Mouse (Mus musculus) CH12.LX (cell line): ENCODE measurements around the gene Ankrd50. TPM values are rescaled to one million over a fixed set of nuclear protein-coding genes. Genes with fewer than 3 reads are reported as not detected.

Experiments
- DNase-seq: peaks from one replicate; pipeline ENCODE4 v3.0.0-alpha.2; 2013; ENCODE audit errors: extremely low read depth
- H3K27ac ChIP-seq: 2 replicates; pipeline ENCODE4 v1.5.1; 2012; ENCODE audit warnings: low read depth, mild to moderate bottlenecking, control low read depth, moderate library complexity; ENCODE audit not compliant: insufficient read depth
- H3K27me3 ChIP-seq: replicated peaks from 2 replicates; pipeline ENCODE3; 2012; ENCODE audit warnings: inconsistent platforms
- H3K36me3 ChIP-seq, 2 experiments: replicated peaks in 1 of 2; 2 replicates each; pipeline versions ENCODE3 to v1.6.1; 2012; ENCODE audit warnings: inconsistent platforms in 1 of 2, low read length in 1 of 2, mild to moderate bottlenecking in 1 of 2, mixed read lengths in 1 of 2, moderate library complexity in 1 of 2; ENCODE audit not compliant: control insufficient read depth in 1 of 2, insufficient read depth in 1 of 2
- H3K4me1 ChIP-seq, 2 experiments: 2 replicates each; pipeline ENCODE4 v1.6.1; 2012; ENCODE audit warnings: inconsistent platforms in 1 of 2, moderate library complexity in 1 of 2; ENCODE audit not compliant: insufficient read depth in 2 of 2, control insufficient read depth in 1 of 2
- H3K4me2 ChIP-seq: 2 replicates; pipeline ENCODE4 v1.6.1; 2012; ENCODE audit warnings: low read depth, mild to moderate bottlenecking, control low read depth; ENCODE audit not compliant: poor library complexity, insufficient read depth, severe bottlenecking
- H3K4me3 ChIP-seq, 3 experiments: fragments of 150-350 bp in 1 of 3; sonication (generic) in 1 of 3; replicated peaks in 1 of 3; 2 replicates each; pipeline versions ENCODE3 to v1.5.1; 2011 to 2012; ENCODE audit warnings: low read depth in 2 of 3, low read length in 2 of 3, mild to moderate bottlenecking in 2 of 3, moderate library complexity in 2 of 3, control low read depth in 1 of 3, improper control_type of control experiment in 1 of 3, inconsistent platforms in 1 of 3, mixed read lengths in 1 of 3; ENCODE audit not compliant: poor library complexity in 1 of 3
- H3K79me2 ChIP-seq: replicated peaks from 2 replicates; pipeline ENCODE4 v1.6.1; 2012; ENCODE audit warnings: mild to moderate bottlenecking, moderate library complexity; ENCODE audit not compliant: control insufficient read depth, poor library complexity, insufficient read depth, severe bottlenecking; ENCODE audit errors: extremely low read depth
- H3K9ac ChIP-seq: 2 replicates; pipeline ENCODE4 v1.6.1; 2012; ENCODE audit warnings: low read depth, mild to moderate bottlenecking, control low read depth, moderate library complexity; ENCODE audit not compliant: insufficient read depth
- H3K9me3 ChIP-seq: replicated peaks from 2 replicates; pipeline ENCODE3; 2012; ENCODE audit warnings: low read length, inconsistent platforms, mixed read lengths
- BHLHE40 ChIP-seq: IDR thresholded peaks from 2 replicates; pipeline ENCODE4 v1.6.1; 2011; ENCODE audit warnings: mild to moderate bottlenecking, low read depth, low read length, improper control_type of control experiment
- CHD1 ChIP-seq: IDR thresholded peaks from 2 replicates; pipeline ENCODE4 v1.6.1; 2012; ENCODE audit warnings: low read depth, low read length, improper control_type of control experiment, inconsistent platforms
- ELF1 ChIP-seq: IDR thresholded peaks from 2 replicates; pipeline ENCODE4 v1.6.1; 2014; ENCODE audit warnings: low read depth, mild to moderate bottlenecking, inconsistent platforms, low read length, improper control_type of control experiment
- EP300 ChIP-seq: IDR thresholded peaks from 2 replicates; pipeline ENCODE4 v1.6.1; 2011; ENCODE audit warnings: low read length, improper control_type of control experiment
- HCFC1 ChIP-seq: IDR thresholded peaks from 2 replicates; pipeline ENCODE4 v1.6.1; 2012; ENCODE audit warnings: low read depth, mild to moderate bottlenecking, inconsistent platforms, low read length, improper control_type of control experiment
- MEF2A ChIP-seq: IDR thresholded peaks from 2 replicates; pipeline ENCODE4 v1.6.1; 2014; ENCODE audit warnings: low read depth, mild to moderate bottlenecking, inconsistent platforms, low read length, improper control_type of control experiment, borderline replicate concordance
- PAX5 ChIP-seq: IDR thresholded peaks from 2 replicates; pipeline ENCODE4 v1.6.1; 2012; ENCODE audit warnings: low read length, inconsistent platforms, mixed read lengths
- POLR2A ChIP-seq: IDR thresholded peaks from 2 replicates; pipeline ENCODE4 v1.6.1; 2011; ENCODE audit warnings: low read depth, mild to moderate bottlenecking, improper control_type of control experiment, low read length
- POLR2AphosphoS2 ChIP-seq: IDR thresholded peaks from 2 replicates; pipeline ENCODE4 v1.6.1; 2011; ENCODE audit warnings: low read depth, low read length, improper control_type of control experiment
- RCOR1 ChIP-seq: conservative IDR thresholded peaks from 2 replicates; pipeline ENCODE4 v1.6.1; 2012; ENCODE audit warnings: low read depth, mild to moderate bottlenecking, inconsistent platforms, low read length, improper control_type of control experiment
- SIN3A ChIP-seq: IDR thresholded peaks from 2 replicates; pipeline ENCODE4 v1.6.1; 2012; ENCODE audit warnings: low read length, improper control_type of control experiment, inconsistent platforms
- SMC3 ChIP-seq: IDR thresholded peaks from 2 replicates; pipeline ENCODE4 v1.6.1; 2011; ENCODE audit warnings: low read depth, low read length, improper control_type of control experiment
- TBP ChIP-seq: conservative IDR thresholded peaks from 2 replicates; pipeline ENCODE4 v1.6.1; 2011; ENCODE audit warnings: low read depth, low read length, improper control_type of control experiment
- ZC3H11A ChIP-seq: IDR thresholded peaks from 2 replicates; pipeline ENCODE4 v1.6.1; 2012; ENCODE audit warnings: low read depth, mild to moderate bottlenecking, inconsistent platforms, low read length, improper control_type of control experiment
- ZKSCAN1 ChIP-seq: IDR thresholded peaks from 2 replicates; pipeline ENCODE4 v1.6.1; 2012; ENCODE audit warnings: low read depth, inconsistent platforms, low read length, improper control_type of control experiment, borderline replicate concordance
- dilution Hi-C: fragments of 300-500 bp; cut with MboI; formaldehyde crosslinking; loops from 2 replicates; pipeline ENCODE4 v1.14.3; 2020; ENCODE audit warnings: low sequenced_read_pairs; ENCODE audit not compliant: extremely low pct_unique_long_range_greater_than_20kb, extremely low pct_ligation_motif_present
- in situ Hi-C: fragments of 300-500 bp; cut with MboI; formaldehyde crosslinking; loops from 3 replicates; pipeline ENCODE4 v1.14.3; 2019; ENCODE audit warnings: low sequenced_read_pairs, low pct_ligation_motif_present, low pct_unique_long_range_greater_than_20kb, mixed read lengths
- polyA plus RNA-seq: library from polyadenylated mRNA; unstranded; fragments of >175 nt; gene quantifications from 2 replicates; pipeline ENCODE4 v1.2.1, GENCODE M21; 2012; ENCODE audit warnings: low read depth; ENCODE audit not compliant: insufficient read length
- total RNA-seq, 2 experiments: library from RNA; depleted of rRNA; stranded (reverse); fragments of 300-350 nt in 1 of 2; fragments of >200 nt in 1 of 2; gene quantifications; 2 replicates each; pipeline ENCODE4 v1.2.3; 2012 to 2014

The Ankrd50 gene
- total and polyA plus RNA-seq, 3 experiments, result 14.0 to 24.6 (median 16.4) TPM

DNA sequence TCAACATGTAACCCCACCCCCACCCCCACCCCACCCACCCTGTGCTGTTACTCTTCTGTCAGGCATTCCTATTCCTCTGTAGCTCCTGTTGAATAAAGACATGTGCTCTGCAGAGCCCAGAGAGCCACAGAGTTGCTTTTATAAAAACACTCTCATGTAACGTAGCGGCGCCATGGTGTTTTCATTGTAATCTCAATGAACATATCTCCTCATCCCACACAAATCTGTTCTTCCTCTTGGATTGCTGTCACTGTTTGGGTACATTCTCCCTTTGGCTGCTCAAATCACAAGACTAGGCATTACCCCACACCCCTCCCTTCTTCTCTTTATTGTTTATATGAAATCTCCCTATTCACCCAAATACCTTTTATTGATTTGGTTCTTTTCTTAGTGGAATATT, 13.9 kb upstream of the Ankrd50 start:
- H3K4me3 ChIP-seq, result no peak overlapping the region
- peaks cover 7 to 8% of the 10 kb centered on the region in 2 experiments for H3K4me1 ChIP-seq
- no peak for DNase-seq
- no peak overlapping the region for H3K4me2 ChIP-seq
- TF ChIP-seq SMC3 (no peak), CHD1 (no peak), PAX5 (no peak), HCFC1 (no peak), POLR2A (no peak), EP300 (no peak), BHLHE40 (no peak), SIN3A (no peak), ZKSCAN1 (no peak), POLR2AphosphoS2 (no peak), MEF2A (no peak)
- dilution Hi-C loops, result no loop called here
- H3K27me3 ChIP-seq, result no peaks in the 10 kb centered on the region
- no peak overlapping the region for H3K9ac ChIP-seq
- no peaks in the 10 kb centered on the region for H3K36me3 ChIP-seq
- in situ Hi-C loops, result no loop called here
- H3K9me3 ChIP-seq, result no peaks in the 10 kb centered on the region
- no peaks in the 10 kb centered on the region for H3K79me2 ChIP-seq
- H3K27ac ChIP-seq, result no peak overlapping the region

DNA sequence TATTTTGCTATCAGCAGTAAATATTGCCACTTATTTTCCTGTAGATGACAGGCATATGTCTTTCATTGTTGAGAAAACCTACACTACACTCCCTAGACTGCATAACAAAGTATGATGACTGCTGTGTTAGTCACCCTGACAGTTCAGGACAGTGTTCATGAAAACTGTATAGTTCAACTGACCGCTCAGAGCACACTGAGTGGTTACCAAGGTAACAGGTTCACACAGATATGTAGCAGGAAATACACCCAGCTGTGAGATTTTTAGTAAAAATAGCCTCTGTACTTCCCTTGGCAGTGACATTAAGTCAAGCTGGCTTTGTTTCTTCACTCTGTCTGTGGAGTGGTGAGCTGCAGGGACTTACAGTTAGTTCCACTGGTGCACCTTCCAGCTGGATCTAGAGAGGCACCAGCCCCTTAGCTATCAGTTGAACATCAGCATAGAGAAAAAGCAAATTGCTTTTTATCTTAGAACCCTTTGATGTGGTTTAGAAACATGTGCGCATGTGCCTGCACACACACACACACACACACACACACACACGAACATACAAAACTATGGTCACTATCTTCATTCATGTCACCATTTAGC, 12.2 kb upstream of the Ankrd50 start:
- H3K4me1 ChIP-seq, result peaks cover 13 to 16% of the 10 kb centered on the region in 2 experiments
- in situ Hi-C loops (no loop called here), dilution Hi-C loops (no loop called here)
- no peak overlapping the region for H3K9ac ChIP-seq
- no peak overlapping the region for H3K27ac ChIP-seq
- H3K4me2 ChIP-seq, result no peak overlapping the region
- DNase-seq, result no peak
- TF ChIP-seq RCOR1, result no peak
- TF ChIP-seq TBP, result no peak
- no peak for TF ChIP-seq ELF1
- peak; percentile 43; the same call in 1 of the 2 replicates for TF ChIP-seq BHLHE40
- no peak overlapping the region for H3K4me3 ChIP-seq
- H3K9me3 ChIP-seq, result no peaks in the 10 kb centered on the region
- H3K27me3 ChIP-seq, result no peaks in the 10 kb centered on the region
- no peaks in the 10 kb centered on the region for H3K36me3 ChIP-seq
- H3K79me2 ChIP-seq, result no peaks in the 10 kb centered on the region

DNA sequence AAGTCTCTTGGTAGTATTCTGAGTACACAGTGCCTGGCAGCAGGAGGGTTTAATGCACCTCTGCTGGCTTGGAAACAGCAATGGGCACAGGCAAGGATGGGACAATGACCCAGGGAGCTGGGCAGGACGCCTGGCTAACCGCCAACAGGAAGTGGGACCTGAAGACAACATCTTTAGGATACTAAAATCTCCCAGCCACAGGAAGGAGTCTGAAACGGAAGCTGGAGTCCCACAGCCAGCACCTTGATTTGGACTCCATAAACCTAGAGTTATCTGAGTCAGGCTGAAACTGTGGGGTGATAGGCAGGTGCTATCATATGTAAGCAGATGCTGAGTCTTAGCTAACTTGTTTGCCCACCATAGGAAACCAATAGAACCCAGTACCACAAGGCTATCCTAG, 7.1 kb upstream of the Ankrd50 start:
- 0 out of 2 replicates have a peak, but pooled peaks have one; percentile 31 for TF ChIP-seq EP300
- TF ChIP-seq ZC3H11A, result no peak
- no peak for TF ChIP-seq PAX5
- DNase-seq, result no peak
- H3K9me3 ChIP-seq, result no peaks in the 10 kb centered on the region
- no peaks in the 10 kb centered on the region for H3K79me2 ChIP-seq
- H3K4me3 ChIP-seq, result no peak overlapping the region
- no peak overlapping the region for H3K4me2 ChIP-seq
- no peak overlapping the region for H3K27ac ChIP-seq
- dilution Hi-C loops, result no loop called here
- no peaks in the 10 kb centered on the region for H3K36me3 ChIP-seq
- peaks cover 2% of the 10 kb centered on the region for H3K27me3 ChIP-seq
- no peak overlapping the region for H3K9ac ChIP-seq
- H3K4me1 ChIP-seq, result peaks cover 13 to 17% of the 10 kb centered on the region in 2 experiments
- in situ Hi-C loops, result no loop called here
